ENCODE assay signal across 32 mouse cellular contexts in genomic region chr3:156341484-156341883, GRCm38 (mm10).
"Had no signal": no experiment of that assay in that cellular context is flagged by ENCODE, and none has a peak within 500 bp of the region (broad histone marks: within the 10 kb centered on the region; RNA-seq: fewer than 3 reads in every experiment).

No protein-coding gene starts in this region.

- ATAC-seq: liver, embryonic 12.5 days; liver, postnatal 0 days; lung, postnatal 0 days; midbrain, embryonic 13.5 days; midbrain, embryonic 15.5 days; midbrain, embryonic 16.5 days had no signal

- H3K27me3 ChIP-seq: limb, embryonic 12.5 days; limb, embryonic 13.5 days; limb, embryonic 15.5 days; liver, embryonic 12.5 days; liver, embryonic 13.5 days; liver, embryonic 15.5 days; lung, embryonic 15.5 days; megakaryocyte, embryonic 14.5 days; midbrain, embryonic 12.5 days; midbrain, embryonic 13.5 days; midbrain, embryonic 15.5 days had no signal

- H3K4me2 ChIP-seq: limb, embryonic 12.5 days; limb, embryonic 13.5 days; limb, embryonic 15.5 days; liver, embryonic 11.5 days; liver, embryonic 12.5 days; liver, embryonic 13.5 days; liver, embryonic 15.5 days; lung, embryonic 14.5 days; lung, embryonic 15.5 days; midbrain, embryonic 11.5 days; midbrain, embryonic 12.5 days; midbrain, embryonic 13.5 days; midbrain, embryonic 15.5 days had no signal

- H3K4me1 ChIP-seq: limb, embryonic 10.5 days; limb, embryonic 12.5 days; limb, embryonic 13.5 days; limb, embryonic 15.5 days; liver, embryonic 12.5 days; liver, embryonic 13.5 days; liver, embryonic 15.5 days; lung, embryonic 15.5 days; megakaryocyte, embryonic 14.5 days; midbrain, embryonic 10.5 days; midbrain, embryonic 12.5 days; midbrain, embryonic 13.5 days; midbrain, embryonic 15.5 days had no signal

- H3K36me3 ChIP-seq: limb, embryonic 10.5 days; limb, embryonic 12.5 days; limb, embryonic 13.5 days; limb, embryonic 15.5 days; liver, embryonic 12.5 days; liver, embryonic 13.5 days; liver, embryonic 15.5 days; lung, embryonic 15.5 days; midbrain, embryonic 10.5 days; midbrain, embryonic 12.5 days; midbrain, embryonic 13.5 days; midbrain, embryonic 15.5 days had no signal

- H3K9me3 ChIP-seq: limb, embryonic 10.5 days; limb, embryonic 12.5 days; limb, embryonic 13.5 days; limb, embryonic 15.5 days; liver, embryonic 12.5 days; liver, embryonic 13.5 days; liver, embryonic 15.5 days; lung, embryonic 15.5 days; midbrain, embryonic 10.5 days; midbrain, embryonic 12.5 days; midbrain, embryonic 13.5 days; midbrain, embryonic 15.5 days had no signal

- H3K27ac ChIP-seq: left cerebral cortex, adult 2 months; limb, embryonic 10.5 days; limb, embryonic 12.5 days; limb, embryonic 13.5 days; limb, embryonic 15.5 days; liver, embryonic 12.5 days; liver, embryonic 13.5 days; liver, embryonic 14.5 days; liver, embryonic 15.5 days; lung, embryonic 15.5 days; macrophage; midbrain, embryonic 10.5 days; midbrain, embryonic 12.5 days; midbrain, embryonic 13.5 days; midbrain, embryonic 15.5 days had no signal

- H3K4me3 ChIP-seq: left cerebral cortex, adult 2 months; limb, embryonic 10.5 days; limb, embryonic 12.5 days; limb, embryonic 13.5 days; limb, embryonic 15.5 days; liver, embryonic 12.5 days; liver, embryonic 13.5 days; liver, embryonic 15.5 days; lung, embryonic 15.5 days; megakaryocyte, embryonic 14.5 days; midbrain, embryonic 10.5 days; midbrain, embryonic 12.5 days; midbrain, embryonic 13.5 days; midbrain, embryonic 15.5 days; myocyte had no signal

- DNase-seq: left cerebral cortex, postnatal 4 days; liver; liver, embryonic 13.5 days; liver, postnatal 0 days; lung, adult 18-20 months; lung, adult 2 months; lung, embryonic 14.5 days; lung, postnatal 10 days; lung, postnatal 14 days; lung, postnatal 36 days; lung, postnatal 4 days; midbrain, embryonic 14.5 days had no signal

- H3K9ac ChIP-seq: limb, embryonic 12.5 days; limb, embryonic 13.5 days; limb, embryonic 15.5 days; liver, embryonic 12.5 days; liver, embryonic 13.5 days; liver, embryonic 14.5 days; liver, embryonic 15.5 days; liver, postnatal 0 days; lung, embryonic 14.5 days; lung, embryonic 15.5 days; midbrain, embryonic 12.5 days; midbrain, embryonic 13.5 days; midbrain, embryonic 15.5 days had no signal
